Mouse (Mus musculus) ES-E14 (cell line): ENCODE results near the gene Tmprss11c. TPM values are rescaled to one million over a fixed set of nuclear protein-coding genes. Genes with fewer than 3 reads are reported as not detected.
"Not testable (repeated sequence)": the region's sequence is repeated elsewhere in the genome, so short reads cannot be mapped to it uniquely, and the experiment has no call there.

Experiments used
- DNase-seq: peaks from one replicate; pipeline ENCODE4 v3.0.0-alpha.2; 2013; ENCODE audit warnings: low read depth, low spot score
- H3K27ac ChIP-seq: 2 replicates; pipeline ENCODE4 v1.5.1; 2012; ENCODE audit warnings: low read depth, mild to moderate bottlenecking, low read length, moderate library complexity, mixed read lengths; ENCODE audit not compliant: poor library complexity, insufficient read depth, severe bottlenecking
- H3K36me3 ChIP-seq: 2 replicates; pipeline ENCODE4 v1.6.1; 2012; ENCODE audit warnings: mild to moderate bottlenecking, low read length, moderate library complexity, mixed read lengths; ENCODE audit not compliant: control insufficient read depth, poor library complexity, insufficient read depth, severe bottlenecking
- H3K4me1 ChIP-seq, 2 experiments: fragments of 150-350 bp in 1 of 2; sonication (generic) in 1 of 2; 2 replicates each; pipeline ENCODE4 v1.6.1; 2012; ENCODE audit warnings: low read length in 2 of 2, mild to moderate bottlenecking in 1 of 2, mixed read lengths in 1 of 2; ENCODE audit not compliant: control insufficient read depth in 2 of 2, insufficient read depth in 2 of 2, poor library complexity in 1 of 2
- H3K4me3 ChIP-seq, 2 experiments: fragments of 150-350 bp in 1 of 2; sonication (generic) in 1 of 2; 2 replicates each; pipeline ENCODE4 v1.5.1; 2012; ENCODE audit warnings: low read length in 2 of 2, low read depth in 1 of 2, mild to moderate bottlenecking in 1 of 2, mixed read lengths in 1 of 2; ENCODE audit not compliant: insufficient read depth in 1 of 2, poor library complexity in 1 of 2, severe bottlenecking in 1 of 2
- H3K9ac ChIP-seq: 2 replicates; pipeline ENCODE4 v1.6.1; 2012; ENCODE audit warnings: low read depth, mild to moderate bottlenecking, low read length, mixed read lengths; ENCODE audit not compliant: poor library complexity, insufficient read depth, severe bottlenecking
- H3K9me3 ChIP-seq: fragments of 150-350 bp; sonication (generic); 2 replicates; pipeline ENCODE4 v1.6.1; 2012; ENCODE audit warnings: low read depth, mild to moderate bottlenecking, low read length; ENCODE audit not compliant: control insufficient read depth, insufficient read depth
- CHD2 ChIP-seq: IDR thresholded peaks from 2 replicates; pipeline ENCODE4 v1.6.1; 2014; ENCODE audit warnings: mild to moderate bottlenecking, low read depth, low read length, inconsistent platforms
- HCFC1 ChIP-seq: IDR thresholded peaks from 2 replicates; pipeline ENCODE4 v1.6.1; 2012; ENCODE audit warnings: low read length, inconsistent platforms, borderline replicate concordance; ENCODE audit not compliant: insufficient read depth
- MAFK ChIP-seq: IDR thresholded peaks from 2 replicates; pipeline ENCODE4 v1.6.1; 2014; ENCODE audit warnings: mild to moderate bottlenecking, low read depth, low read length, inconsistent platforms; ENCODE audit not compliant: insufficient read depth
- ZC3H11A ChIP-seq: IDR thresholded peaks from 2 replicates; pipeline ENCODE4 v1.6.1; 2012; ENCODE audit warnings: low read depth, mild to moderate bottlenecking, inconsistent platforms, low read length, borderline replicate concordance
- ZNF384 ChIP-seq: IDR thresholded peaks from 2 replicates; pipeline ENCODE4 v1.6.1; 2012; ENCODE audit warnings: low read depth, low read length, inconsistent platforms
- in situ Hi-C, 2 experiments: fragments of 600-800 bp; cut with MboI; formaldehyde crosslinking; loops; one replicate each; pipeline ENCODE4 v1.15.1; 2025; ENCODE audit warnings: low sequenced_read_pairs in 2 of 2, inconsistent platforms in 1 of 2; ENCODE audit not compliant: unreplicated experiment in 2 of 2
- total RNA-seq: library from RNA; depleted of rRNA; stranded (reverse); fragments of 300-350 nt; gene quantifications from 2 replicates; pipeline ENCODE4 v1.2.3, GENCODE M21; 2012; rRNA removed

Gene Tmprss11c
- total RNA-seq, result not detected in 2 replicates

DNA sequence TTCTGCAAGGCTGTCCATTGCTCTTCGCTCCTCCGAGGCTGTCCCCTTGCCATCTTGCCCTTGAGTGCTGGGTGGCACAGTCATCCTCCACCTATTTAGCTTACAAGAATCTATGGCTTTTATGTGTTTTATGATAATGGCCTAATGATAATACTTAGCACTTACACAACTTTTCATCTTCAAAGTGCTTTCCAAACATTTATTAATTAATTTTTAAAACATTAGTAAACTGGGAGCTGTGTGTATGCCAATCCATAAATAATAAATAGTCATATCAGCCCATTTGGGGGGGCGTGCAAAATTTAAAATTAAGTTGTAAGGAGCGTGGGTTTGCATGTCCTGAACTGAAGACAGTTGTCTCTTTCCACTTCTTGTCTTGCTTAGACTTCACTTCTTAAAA is at the start of gene Tmprss11c:
Tmprss11c (minus strand) TSS at position 101 of the 400 bp plus-strand sequence.
- Histone ChIP-seq H3K36me3 (no peaks in the 10 kb centered on the region), H3K27ac (no peak within 1 kb of the TSS), H3K9me3 (no peaks in the 10 kb centered on the region), H3K4me3 (no peak within 1 kb of the TSS), H3K9ac (no peak within 1 kb of the TSS), H3K4me1 (no peaks in the 10 kb centered on the region)
- in situ Hi-C loops, result no loop called here
- TF ChIP-seq HCFC1 (no peak), MAFK (no peak), ZC3H11A (no peak), ZNF384 (no peak)
- DNase-seq, result no peak

DNA sequence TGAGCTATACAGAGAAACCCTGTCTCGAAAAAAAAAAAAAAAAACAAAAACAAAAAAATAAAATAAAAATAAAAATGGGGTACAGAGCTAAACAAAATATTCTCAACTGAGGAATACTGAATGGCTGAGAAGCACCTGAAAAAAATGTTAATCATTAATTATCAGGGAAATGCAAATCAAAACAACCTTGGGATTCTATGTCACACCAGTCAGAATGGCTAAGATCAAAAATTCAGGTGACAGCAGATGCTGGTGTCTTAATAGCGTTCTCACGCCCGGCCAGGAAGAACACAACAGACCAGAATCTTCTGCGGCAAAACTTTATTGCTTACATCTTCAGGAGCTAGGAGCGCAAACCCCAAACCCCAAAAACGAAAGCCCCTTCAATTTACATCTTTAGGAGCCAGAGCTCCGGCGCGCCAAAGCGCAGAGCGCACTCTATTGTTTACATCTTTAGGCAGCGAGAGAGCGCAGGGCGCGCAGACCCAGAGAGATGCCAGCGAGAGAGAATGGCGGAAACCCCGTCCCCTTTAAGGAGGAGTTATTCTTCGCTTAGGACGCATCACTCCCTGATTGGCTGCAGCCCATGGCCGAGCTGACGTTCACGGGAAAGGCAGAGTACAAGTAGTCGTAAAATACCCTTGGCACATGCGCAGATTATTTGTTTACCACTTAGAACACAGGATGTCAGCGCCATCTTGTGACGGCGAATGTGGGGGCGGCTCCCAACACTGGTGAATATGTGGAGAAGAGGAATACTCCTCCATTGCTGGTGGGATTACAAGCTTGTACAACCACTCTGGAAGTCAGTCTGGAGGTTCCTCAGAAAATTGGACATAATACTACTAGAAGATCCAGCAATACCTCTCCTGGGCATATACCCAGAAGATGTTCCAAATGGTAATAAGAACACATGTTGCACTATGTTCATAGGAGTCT is 29.2 kb upstream of the Tmprss11c start:
- DNase-seq, H3K4me3 ChIP-seq, H3K36me3 ChIP-seq, H3K4me1 ChIP-seq, H3K27ac ChIP-seq, in situ Hi-C loops, H3K9ac ChIP-seq, H3K9me3 ChIP-seq: not testable (repeated sequence)

DNA sequence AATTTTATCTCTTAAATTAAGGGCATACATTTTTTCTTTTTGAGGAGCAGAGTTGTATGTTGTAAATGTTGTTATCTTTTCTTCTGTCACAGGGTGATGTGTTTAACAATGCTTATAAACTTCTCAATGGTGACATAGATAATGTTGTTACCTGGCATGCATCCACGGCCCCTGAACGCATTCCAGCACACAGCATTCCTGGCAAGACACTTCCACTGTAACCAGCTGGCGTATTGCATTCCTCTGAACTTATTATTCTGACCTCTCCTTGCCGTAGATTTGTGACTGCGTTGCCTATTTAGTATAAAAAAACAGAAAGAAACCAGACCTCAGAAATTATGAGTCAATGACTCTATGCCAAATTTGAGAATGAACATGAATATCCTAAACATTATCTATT is 17.0 kb upstream of the Tmprss11c start:
- Histone ChIP-seq H3K36me3 (no peaks in the 10 kb centered on the region), H3K27ac (no peak overlapping the region), H3K4me3 (no peak overlapping the region), H3K4me1 (no peaks in the 10 kb centered on the region), H3K9me3 (no peaks in the 10 kb centered on the region), H3K9ac (no peak overlapping the region)
- in situ Hi-C loops, result no loop called here
- no peak for TF ChIP-seq CHD2
- no peak for TF ChIP-seq HCFC1
- TF ChIP-seq MAFK, result no peak
- no peak for TF ChIP-seq ZC3H11A
- TF ChIP-seq ZNF384, result no peak
- no peak for DNase-seq

DNA sequence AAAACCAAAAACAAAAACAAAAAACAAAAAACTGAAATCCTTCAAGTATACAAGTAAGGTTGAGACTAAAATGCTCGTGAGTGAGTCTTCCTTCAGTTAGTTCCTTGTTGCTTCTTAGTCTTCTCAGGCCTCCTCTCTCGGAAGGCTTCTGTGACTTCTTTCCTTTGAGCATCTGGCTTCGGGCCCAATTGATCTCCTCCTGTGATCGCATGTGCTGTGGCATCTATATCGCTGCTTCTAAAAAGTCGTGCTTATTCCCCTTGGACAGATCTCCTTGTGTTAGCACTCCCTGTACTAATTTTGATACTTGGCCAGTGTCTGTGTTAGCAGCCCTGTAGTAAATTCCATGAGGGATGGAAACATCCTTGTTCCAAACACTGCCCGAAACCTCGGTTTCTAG is 14.8 kb upstream of the Tmprss11c start:
- no peak overlapping the region for H3K9ac ChIP-seq
- no peak for DNase-seq
- no peaks in the 10 kb centered on the region for H3K9me3 ChIP-seq
- TF ChIP-seq CHD2 (no peak), ZC3H11A (no peak), MAFK (no peak), ZNF384 (no peak)
- in situ Hi-C loops, result no loop called here
- no peak overlapping the region for H3K4me3 ChIP-seq
- H3K36me3 ChIP-seq, result no peaks in the 10 kb centered on the region
- H3K4me1 ChIP-seq, result no peaks in the 10 kb centered on the region
- no peak overlapping the region for H3K27ac ChIP-seq

DNA sequence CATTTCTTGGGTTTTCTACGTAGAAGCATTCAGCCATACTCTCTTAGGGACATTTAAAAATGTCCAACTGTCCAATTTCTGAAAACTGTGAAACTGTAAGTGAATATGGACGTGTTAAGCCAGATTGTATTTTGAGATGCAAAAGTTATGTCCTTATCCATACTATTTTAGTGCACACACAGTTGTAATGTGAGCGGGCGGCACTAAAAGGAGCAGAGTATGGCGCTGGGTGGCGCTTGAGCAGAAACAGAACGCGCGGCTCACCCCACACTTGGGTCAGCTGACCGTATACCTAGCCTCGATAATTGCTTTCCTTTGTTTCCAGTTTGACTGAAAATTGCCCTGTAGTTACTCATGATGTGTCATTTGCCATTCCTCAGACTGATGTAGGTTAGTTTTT is 42.5 kb downstream of the Tmprss11c start:
- H3K9ac ChIP-seq, result no peak overlapping the region
- H3K9me3 ChIP-seq, result no peaks in the 10 kb centered on the region
- H3K36me3 ChIP-seq, result no peaks in the 10 kb centered on the region
- no peak for DNase-seq
- H3K27ac ChIP-seq, result no peak overlapping the region
- H3K4me1 ChIP-seq, result no peaks in the 10 kb centered on the region
- no peak overlapping the region for H3K4me3 ChIP-seq
- in situ Hi-C loops, result no loop called here
- TF ChIP-seq ZNF384, result no peak
- TF ChIP-seq ZC3H11A, result no peak
- TF ChIP-seq MAFK, result no peak
- TF ChIP-seq CHD2, result no peak
